Comparison of ENCODE assay signal across 31 mouse cellular contexts in genomic region chr15:90622005-90622404, GRCm38 (mm10).
"Had no signal": no experiment of that assay in that cellular context is flagged by ENCODE, and none has a peak within 500 bp of the region (broad histone marks: within the 10 kb centered on the region; RNA-seq: fewer than 3 reads in every experiment).

No protein-coding gene starts in this region.

- H3K36me3 ChIP-seq: limb, embryonic 10.5 days; limb, embryonic 12.5 days; limb, embryonic 13.5 days; limb, embryonic 15.5 days; liver, embryonic 12.5 days; liver, embryonic 13.5 days; liver, embryonic 15.5 days; lung, embryonic 15.5 days; midbrain, embryonic 10.5 days; midbrain, embryonic 12.5 days; midbrain, embryonic 13.5 days; midbrain, embryonic 15.5 days had no signal

- H3K9ac ChIP-seq: limb, embryonic 12.5 days; limb, embryonic 13.5 days; limb, embryonic 15.5 days; liver, embryonic 12.5 days; liver, embryonic 13.5 days; liver, embryonic 14.5 days; liver, embryonic 15.5 days; liver, postnatal 0 days; lung, embryonic 14.5 days; lung, embryonic 15.5 days; midbrain, embryonic 12.5 days; midbrain, embryonic 13.5 days; midbrain, embryonic 15.5 days had no signal

- H3K9me3 ChIP-seq: limb, embryonic 10.5 days; limb, embryonic 12.5 days; limb, embryonic 13.5 days; limb, embryonic 15.5 days; liver, embryonic 12.5 days; liver, embryonic 13.5 days; liver, embryonic 15.5 days; lung, embryonic 15.5 days; midbrain, embryonic 10.5 days; midbrain, embryonic 12.5 days; midbrain, embryonic 13.5 days; midbrain, embryonic 15.5 days had no signal

- H3K27me3 ChIP-seq: limb, embryonic 12.5 days; limb, embryonic 13.5 days; limb, embryonic 15.5 days; liver, embryonic 12.5 days; liver, embryonic 13.5 days; liver, embryonic 15.5 days; lung, embryonic 15.5 days; megakaryocyte, embryonic 14.5 days; midbrain, embryonic 12.5 days; midbrain, embryonic 13.5 days; midbrain, embryonic 15.5 days had no signal

- H3K4me2 ChIP-seq: limb, embryonic 12.5 days; limb, embryonic 13.5 days; limb, embryonic 15.5 days; liver, embryonic 11.5 days; liver, embryonic 12.5 days; liver, embryonic 13.5 days; liver, embryonic 15.5 days; lung, embryonic 14.5 days; lung, embryonic 15.5 days; midbrain, embryonic 11.5 days; midbrain, embryonic 12.5 days; midbrain, embryonic 13.5 days; midbrain, embryonic 15.5 days had no signal

- ATAC-seq: liver, embryonic 12.5 days; liver, postnatal 0 days; lung, postnatal 0 days; midbrain, embryonic 13.5 days; midbrain, embryonic 15.5 days; midbrain, embryonic 16.5 days had no signal

- H3K27ac ChIP-seq: limb, embryonic 10.5 days; limb, embryonic 12.5 days; limb, embryonic 13.5 days; limb, embryonic 15.5 days; liver, embryonic 12.5 days; liver, embryonic 13.5 days; liver, embryonic 14.5 days; liver, embryonic 15.5 days; lung, embryonic 15.5 days; macrophage; midbrain, embryonic 10.5 days; midbrain, embryonic 12.5 days; midbrain, embryonic 13.5 days; midbrain, embryonic 15.5 days had no signal

- H3K4me1 ChIP-seq: limb, embryonic 10.5 days; limb, embryonic 12.5 days; limb, embryonic 13.5 days; limb, embryonic 15.5 days; liver, embryonic 12.5 days; liver, embryonic 13.5 days; liver, embryonic 15.5 days; lung, embryonic 15.5 days; megakaryocyte, embryonic 14.5 days; midbrain, embryonic 10.5 days; midbrain, embryonic 12.5 days; midbrain, embryonic 13.5 days; midbrain, embryonic 15.5 days had no signal

- H3K4me3 ChIP-seq: limb, embryonic 10.5 days; limb, embryonic 12.5 days; limb, embryonic 13.5 days; limb, embryonic 15.5 days; liver, embryonic 12.5 days; liver, embryonic 13.5 days; liver, embryonic 15.5 days; lung, embryonic 15.5 days; megakaryocyte, embryonic 14.5 days; midbrain, embryonic 10.5 days; midbrain, embryonic 12.5 days; midbrain, embryonic 13.5 days; midbrain, embryonic 15.5 days; myocyte had no signal

- DNase-seq: left cerebral cortex, postnatal 4 days; liver; liver, embryonic 13.5 days; liver, postnatal 0 days; lung, adult 18-20 months; lung, adult 2 months; lung, embryonic 14.5 days; lung, postnatal 10 days; lung, postnatal 14 days; lung, postnatal 36 days; lung, postnatal 4 days; midbrain, embryonic 14.5 days had no signal
